Mouse (Mus musculus) lung, postnatal 0 days (tissue): ENCODE results near the gene Rnf39.

Experiments
- CTCF ChIP-seq: IDR thresholded peaks from 2 replicates; pipeline ENCODE4 v1.5.1; 2016; ENCODE audit warnings: antibody characterized with exemption, mild to moderate bottlenecking
- EP300 ChIP-seq: IDR thresholded peaks from 2 replicates; pipeline ENCODE4 v1.6.1; 2016; ENCODE audit warnings: antibody characterized with exemption, mild to moderate bottlenecking, control low read depth

GRCm38 (mm10) chr17:36988475-36988874, 45.8 kb downstream of the Rnf39 start:
- TF ChIP-seq EP300, result no peak
- no peak for TF ChIP-seq CTCF
